Mouse (Mus musculus) thymus, adult 2 months (tissue): ENCODE data around the gene Coro1b.

Source experiments
- CTCF ChIP-seq: fragments of 200-500 bp; IDR thresholded peaks from 2 replicates; pipeline ENCODE4 v1.5.1; 2012; ENCODE audit warnings: mild to moderate bottlenecking, control low read depth, low read length, moderate library complexity, borderline replicate concordance; ENCODE audit not compliant: control insufficient read depth, poor library complexity, insufficient read depth; ENCODE audit errors: extremely low read depth
- POLR2A ChIP-seq: fragments of 200-500 bp; IDR thresholded peaks from 2 replicates; pipeline ENCODE4 v1.6.1; 2012; ENCODE audit warnings: mild to moderate bottlenecking, low read length, control low read depth, moderate library complexity; ENCODE audit not compliant: control insufficient read depth, poor library complexity, insufficient read depth; ENCODE audit errors: extremely low read depth

- TF ChIP-seq POLR2A = peak; percentile 74
- TF ChIP-seq CTCF = peak; percentile 84
These were observed 22.4 kb upstream of the Coro1b start, which contains the start of gene Aip for GRCm38 (mm10) chr19:4125741-4126696.
